Mouse (Mus musculus) neural tube, embryonic 12.5 days (tissue): ENCODE data around the gene Ccdc12. TPM values are rescaled to one million over a fixed set of nuclear protein-coding genes. Genes with fewer than 3 reads are reported as not detected.
A peak's percentile ranks its signal among the peaks of the same experiment; 100 is the strongest.

Experiments used
- ATAC-seq: fragments of 200-750 bp; cut with Nextera tagmentation; 2 replicates; pipeline ENCODE4 v1.8.0; 2017; ENCODE audit warnings: low read depth, mild to moderate bottlenecking, moderate TSS enrichment, moderate library complexity; ENCODE audit not compliant: low FRiP score
- H3K27ac ChIP-seq: fragments of 300-500 bp; sonication (generic); 2 replicates; pipeline ENCODE4 v1.5.1; 2016
- H3K27me3 ChIP-seq: fragments of 300-500 bp; sonication (generic); replicated peaks from 2 replicates; pipeline ENCODE4 v1.6.1; 2016; ENCODE audit warnings: mild to moderate bottlenecking
- H3K36me3 ChIP-seq: fragments of 300-500 bp; sonication (generic); 2 replicates; pipeline ENCODE4 v1.6.1; 2016; ENCODE audit warnings: mild to moderate bottlenecking
- H3K4me1 ChIP-seq: fragments of 300-500 bp; sonication (generic); 2 replicates; pipeline ENCODE4 v1.6.1; 2016
- H3K4me2 ChIP-seq: fragments of 300-500 bp; sonication (generic); replicated peaks from 2 replicates; pipeline ENCODE4 v1.6.1; 2016; ENCODE audit warnings: mild to moderate bottlenecking
- H3K4me3 ChIP-seq: fragments of 300-500 bp; sonication (generic); 2 replicates; pipeline ENCODE4 v1.5.1; 2016
- H3K9ac ChIP-seq: fragments of 300-500 bp; sonication (generic); 2 replicates; pipeline ENCODE4 v1.6.1; 2016; ENCODE audit warnings: mild to moderate bottlenecking
- H3K9me3 ChIP-seq: fragments of 300-500 bp; sonication (generic); 2 replicates; pipeline ENCODE4 v1.6.1; 2016; ENCODE audit warnings: mild to moderate bottlenecking
- WGBS: fragments of 180-500 bp; shearing (Covaris S2); methylation state at CpG from one replicate; pipeline ENCODE4 v1.1.7; 2016; 5-methylcytosine and 5-hydroxymethylcytosine counted together
- polyA plus RNA-seq: library from polyadenylated mRNA; unstranded; fragments of >200 nt; fragmentation: Nextera tagmentation; extraction: Ambion mirVana; gene quantifications from 2 replicates; pipeline ENCODE4 v1.2.1, GENCODE M21; 2016

Ccdc12 gene
- polyA plus RNA-seq, 1 experiment from 2014 or later: 125 TPM

GRCm38 (mm10) chr9:110697465-110697864, 41.2 kb downstream of the Ccdc12 start:
- Histone ChIP-seq H3K9ac (no peak overlapping the region), H3K27me3 (no peaks in the 10 kb centered on the region), H3K27ac (no peak overlapping the region), H3K4me1 (no peaks in the 10 kb centered on the region), H3K4me3 (no peak overlapping the region), H3K9me3 (no peaks in the 10 kb centered on the region), H3K36me3 (peaks cover 22% of the 10 kb centered on the region), H3K4me2 (no peak overlapping the region)
- 84% methylated on average over 3 of the region's 3 CpGs for WGBS
- no peak for ATAC-seq

- no peak overlapping the region for H3K4me2 ChIP-seq
- no peaks in the 10 kb centered on the region for H3K4me1 ChIP-seq
- H3K4me3 ChIP-seq: no peak overlapping the region
- no peak for ATAC-seq
- peaks cover 22% of the 10 kb centered on the region for H3K36me3 ChIP-seq
- H3K9ac ChIP-seq: no peak overlapping the region
- H3K9me3 ChIP-seq: no peaks in the 10 kb centered on the region
- WGBS: 93% methylated on average over 3 of the region's 3 CpGs
- H3K27me3 ChIP-seq: no peaks in the 10 kb centered on the region
- no peak overlapping the region for H3K27ac ChIP-seq
These were observed 43.3 kb downstream of the Ccdc12 start for GRCm38 (mm10) chr9:110699574-110699973.

GRCm38 (mm10) chr9:110701114-110702032, 45.1 kb downstream of the Ccdc12 start:
- H3K4me3 ChIP-seq: no peak overlapping the region
- no peaks in the 10 kb centered on the region for H3K9me3 ChIP-seq
- peaks cover 16% of the 10 kb centered on the region for H3K36me3 ChIP-seq
- H3K4me2 ChIP-seq: no peak overlapping the region
- ATAC-seq: no peak
- H3K27ac ChIP-seq: no peak overlapping the region
- 83% methylated on average over 11 of the region's 12 CpGs for WGBS
- no peak overlapping the region for H3K9ac ChIP-seq
- no peaks in the 10 kb centered on the region for H3K27me3 ChIP-seq
- H3K4me1 ChIP-seq: no peaks in the 10 kb centered on the region

- Histone ChIP-seq H3K27me3 (no peaks in the 10 kb centered on the region), H3K9ac (no peak overlapping the region), H3K27ac (no peak overlapping the region), H3K4me1 (no peaks in the 10 kb centered on the region), H3K9me3 (no peaks in the 10 kb centered on the region), H3K4me3 (no peak overlapping the region), H3K4me2 (no peak overlapping the region), H3K36me3 (peaks cover 9% of the 10 kb centered on the region; the same call in 1 of the 2 replicates)
- no peak for ATAC-seq
- WGBS: 86% methylated on average over 1 of the region's 1 CpGs
These were observed 46.5 kb downstream of the Ccdc12 start for GRCm38 (mm10) chr9:110702848-110703247.

- H3K9ac ChIP-seq: no peak overlapping the region
- H3K4me2 ChIP-seq: no peak overlapping the region
- WGBS: 90% methylated on average over 6 of the region's 6 CpGs
- ATAC-seq: no peak
- no peaks in the 10 kb centered on the region for H3K4me1 ChIP-seq
- H3K9me3 ChIP-seq: no peaks in the 10 kb centered on the region
- no peak overlapping the region for H3K4me3 ChIP-seq
- no peaks in the 10 kb centered on the region for H3K27me3 ChIP-seq
- H3K27ac ChIP-seq: no peak overlapping the region
- peaks cover 17% of the 10 kb centered on the region for H3K36me3 ChIP-seq
These were observed 47.6 kb downstream of the Ccdc12 start for GRCm38 (mm10) chr9:110703951-110704350.

GRCm38 (mm10) chr9:110706784-110707183, 50.5 kb downstream of the Ccdc12 start:
- Histone ChIP-seq H3K36me3 (peaks cover 25% of the 10 kb centered on the region), H3K4me1 (no peaks in the 10 kb centered on the region), H3K9ac (no peak overlapping the region), H3K9me3 (no peaks in the 10 kb centered on the region), H3K4me3 (no peak overlapping the region), H3K27ac (no peak overlapping the region), H3K4me2 (no peak overlapping the region), H3K27me3 (no peaks in the 10 kb centered on the region)
- 94% methylated on average over 5 of the region's 5 CpGs for WGBS
- no peak for ATAC-seq

GRCm38 (mm10) chr9:110709640-110710258, 53.4 kb downstream of the Ccdc12 start:
- 49% methylated on average over 5 of the region's 5 CpGs for WGBS
- Histone ChIP-seq H3K27me3 (no peaks in the 10 kb centered on the region), H3K9me3 (no peaks in the 10 kb centered on the region), H3K27ac (no peak overlapping the region), H3K4me1 (no peaks in the 10 kb centered on the region), H3K4me3 (no peak overlapping the region), H3K36me3 (peaks cover 36% of the 10 kb centered on the region), H3K9ac (no peak overlapping the region), H3K4me2 (no peak overlapping the region)
- ATAC-seq: peak; percentile 80

GRCm38 (mm10) chr9:110711532-110711931, 55.2 kb downstream of the Ccdc12 start:
- no peak overlapping the region for H3K4me3 ChIP-seq
- 89% methylated on average over 1 of the region's 1 CpGs for WGBS
- H3K27me3 ChIP-seq: no peaks in the 10 kb centered on the region
- H3K27ac ChIP-seq: no peak overlapping the region
- no peaks in the 10 kb centered on the region for H3K4me1 ChIP-seq
- no peaks in the 10 kb centered on the region for H3K9me3 ChIP-seq
- H3K36me3 ChIP-seq: peaks cover 38% of the 10 kb centered on the region
- no peak for ATAC-seq
- no peak overlapping the region for H3K4me2 ChIP-seq
- H3K9ac ChIP-seq: no peak overlapping the region

GRCm38 (mm10) chr9:110711996-110712395, 55.7 kb downstream of the Ccdc12 start:
- H3K4me1 ChIP-seq: no peaks in the 10 kb centered on the region
- no peak overlapping the region for H3K4me2 ChIP-seq
- H3K27ac ChIP-seq: no peak overlapping the region
- H3K9me3 ChIP-seq: no peaks in the 10 kb centered on the region
- H3K27me3 ChIP-seq: no peaks in the 10 kb centered on the region
- peaks cover 38% of the 10 kb centered on the region for H3K36me3 ChIP-seq
- no peak for ATAC-seq
- no peak overlapping the region for H3K4me3 ChIP-seq
- 95% methylated on average over 6 of the region's 6 CpGs for WGBS
- no peak overlapping the region for H3K9ac ChIP-seq

- Histone ChIP-seq H3K9me3 (no peaks in the 10 kb centered on the region), H3K4me3 (no peak overlapping the region), H3K4me2 (no peak overlapping the region), H3K36me3 (peaks cover 38% of the 10 kb centered on the region), H3K27ac (no peak overlapping the region), H3K9ac (no peak overlapping the region), H3K27me3 (no peaks in the 10 kb centered on the region), H3K4me1 (no peaks in the 10 kb centered on the region)
- ATAC-seq: no peak
- 92% methylated on average over 4 of the region's 4 CpGs for WGBS
These were observed 56.2 kb downstream of the Ccdc12 start for GRCm38 (mm10) chr9:110712545-110712944.

GRCm38 (mm10) chr9:110713389-110713788, 57.1 kb downstream of the Ccdc12 start:
- no peaks in the 10 kb centered on the region for H3K9me3 ChIP-seq
- no peak overlapping the region for H3K9ac ChIP-seq
- no peak overlapping the region for H3K4me3 ChIP-seq
- no peaks in the 10 kb centered on the region for H3K4me1 ChIP-seq
- ATAC-seq: no peak
- H3K4me2 ChIP-seq: no peak overlapping the region
- H3K27me3 ChIP-seq: no peaks in the 10 kb centered on the region
- WGBS: 67% methylated on average over 1 of the region's 1 CpGs
- H3K27ac ChIP-seq: no peak overlapping the region
- H3K36me3 ChIP-seq: peaks cover 33% of the 10 kb centered on the region

GRCm38 (mm10) chr9:110715426-110715825, 59.1 kb downstream of the Ccdc12 start:
- Histone ChIP-seq H3K9me3 (no peaks in the 10 kb centered on the region), H3K27ac (no peak overlapping the region), H3K9ac (no peak overlapping the region), H3K36me3 (peaks cover 30% of the 10 kb centered on the region; the same call in 1 of the 2 replicates), H3K4me1 (0 out of 2 replicates have a peak, but pooled peaks cover 7% of the 10 kb centered on the region), H3K4me3 (no peak overlapping the region), H3K4me2 (no peak overlapping the region), H3K27me3 (no peaks in the 10 kb centered on the region)
- ATAC-seq: no peak
- 56% methylated on average over 1 of the region's 1 CpGs for WGBS
